Mouse (Mus musculus) midbrain, embryonic 10.5 days (tissue): ENCODE data around the gene 6030452D12Rik. TPM values are rescaled to one million over a fixed set of nuclear protein-coding genes. Genes with fewer than 3 reads are reported as not detected.

ENCODE experiments used
- DNase-seq: peaks from one replicate; pipeline ENCODE4 v3.0.0-alpha.2; 2017; ENCODE audit warnings: low spot score
- H3K27ac ChIP-seq: fragments of 300-500 bp; sonication (generic); replicated peaks from 2 replicates; pipeline ENCODE4 v1.5.1; 2016; ENCODE audit warnings: mild to moderate bottlenecking
- H3K27me3 ChIP-seq: fragments of 300-500 bp; sonication (generic); 2 replicates; pipeline ENCODE4 v1.6.1; 2016; ENCODE audit warnings: low read depth, mild to moderate bottlenecking; ENCODE audit not compliant: poor library complexity, severe bottlenecking
- H3K36me3 ChIP-seq: fragments of 300-500 bp; sonication (generic); 2 replicates; pipeline ENCODE4 v1.6.1; 2016; ENCODE audit warnings: mild to moderate bottlenecking, moderate library complexity
- H3K4me1 ChIP-seq: fragments of 300-500 bp; sonication (generic); 2 replicates; pipeline ENCODE4 v1.6.1; 2016
- H3K4me3 ChIP-seq: fragments of 300-500 bp; sonication (generic); 2 replicates; pipeline ENCODE4 v1.5.1; 2016; ENCODE audit warnings: mild to moderate bottlenecking, moderate library complexity
- H3K9me3 ChIP-seq: fragments of 300-500 bp; sonication (generic); replicated peaks from 2 replicates; pipeline ENCODE4 v1.6.1; 2016; ENCODE audit warnings: mild to moderate bottlenecking
- WGBS: fragments of 180-500 bp; shearing (Covaris S2); methylation state at CpG from one replicate; pipeline ENCODE4 v1.1.7; 2016; 5-methylcytosine and 5-hydroxymethylcytosine counted together
- polyA plus RNA-seq: library from polyadenylated mRNA; unstranded; fragments of >200 nt; fragmentation: Nextera tagmentation; extraction: Ambion mirVana; gene quantifications from 2 replicates; pipeline ENCODE4 v1.2.1, GENCODE M21; 2016

The 6030452D12Rik gene
- polyA plus RNA-seq, 1 experiment from 2014 or later, result not detected

DNA sequence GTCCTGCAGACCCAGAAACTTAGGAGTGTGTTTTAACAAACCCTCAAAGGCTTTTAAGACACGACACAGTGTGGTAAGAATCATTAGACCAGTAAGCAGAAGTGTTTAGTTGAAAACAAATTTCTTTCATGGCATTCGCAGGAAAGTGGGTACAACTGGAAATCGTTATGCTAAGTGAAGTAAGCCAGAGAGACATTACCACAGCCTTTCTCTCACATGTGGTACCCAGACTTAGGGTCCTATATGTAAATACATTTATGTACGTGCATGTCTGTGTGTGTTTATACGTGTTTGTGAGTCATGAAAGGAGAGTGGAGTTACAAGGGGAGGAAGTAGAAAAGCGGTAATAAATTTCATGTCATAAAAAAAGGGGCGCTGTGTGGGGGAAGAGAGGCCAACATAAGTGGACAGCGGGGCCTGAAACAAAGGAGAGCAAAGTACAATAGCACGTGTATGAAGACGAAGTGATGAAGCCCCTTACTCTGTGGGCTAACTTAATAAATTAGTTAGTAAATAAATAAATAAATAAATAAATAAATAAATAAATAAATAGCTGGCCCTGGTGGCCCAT lies 48.1 kb downstream of the 6030452D12Rik start:
- WGBS, result 91% methylated on average over 10 of the region's 10 CpGs
- DNase-seq, result no peak
- no peaks in the 10 kb centered on the region for H3K4me1 ChIP-seq
- H3K4me3 ChIP-seq, result no peak overlapping the region
- H3K36me3 ChIP-seq, result no peaks in the 10 kb centered on the region
- no peak overlapping the region for H3K27ac ChIP-seq
- H3K9me3 ChIP-seq, result no peaks in the 10 kb centered on the region
- no peaks in the 10 kb centered on the region for H3K27me3 ChIP-seq

- no peak for DNase-seq
- Histone ChIP-seq H3K9me3 (0 out of 2 replicates have a peak, but pooled peaks cover 4% of the 10 kb centered on the region), H3K27me3 (no peaks in the 10 kb centered on the region), H3K4me3 (no peak overlapping the region), H3K36me3 (no peaks in the 10 kb centered on the region), H3K4me1 (no peaks in the 10 kb centered on the region), H3K27ac (no peak overlapping the region)
- 93% methylated on average over 1 of the region's 1 CpGs for WGBS
These were observed 50.6 kb downstream of the 6030452D12Rik start for GRCm38 (mm10) chr8:106550906-106551305.

DNA sequence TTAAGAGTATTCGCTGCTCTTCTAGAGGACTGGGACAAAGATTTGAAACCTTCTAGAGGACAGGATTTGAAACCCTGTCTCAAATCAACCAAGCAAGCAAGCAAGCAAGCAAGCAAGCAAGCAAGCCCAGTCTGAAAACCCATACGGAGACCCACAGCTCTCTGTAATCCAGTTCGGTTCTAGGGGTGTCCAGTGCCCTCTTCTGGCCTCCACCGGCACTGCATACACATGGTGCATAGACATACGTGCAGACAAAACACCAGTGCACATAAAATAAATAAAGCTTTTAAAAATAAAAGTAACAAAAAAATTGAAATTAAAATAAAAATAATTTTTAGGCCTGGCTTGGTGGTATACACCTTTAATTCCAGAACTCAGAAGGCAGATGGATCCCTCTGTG lies 53.7 kb downstream of the 6030452D12Rik start:
- H3K36me3 ChIP-seq, result no peaks in the 10 kb centered on the region
- no peaks in the 10 kb centered on the region for H3K27me3 ChIP-seq
- WGBS, result 96% methylated on average over 5 of the region's 5 CpGs
- no peak for DNase-seq
- no peaks in the 10 kb centered on the region for H3K4me1 ChIP-seq
- no peak overlapping the region for H3K27ac ChIP-seq
- peaks cover 13% of the 10 kb centered on the region; the same call in 1 of the 2 replicates for H3K9me3 ChIP-seq
- H3K4me3 ChIP-seq, result no peak overlapping the region

- Histone ChIP-seq H3K4me1 (peaks cover 4% of the 10 kb centered on the region), H3K27me3 (peaks cover 10% of the 10 kb centered on the region; the same call in 1 of the 2 replicates), H3K27ac (no peak overlapping the region), H3K9me3 (peaks cover 13% of the 10 kb centered on the region; the same call in 1 of the 2 replicates), H3K4me3 (no peak overlapping the region), H3K36me3 (no peaks in the 10 kb centered on the region)
- 80% methylated on average over 6 of the region's 7 CpGs for WGBS
- no peak for DNase-seq
These were observed 55.8 kb downstream of the 6030452D12Rik start for GRCm38 (mm10) chr8:106556068-106556645.

Other genes with a start within 250 kb of the 6030452D12Rik start
- 10.4 and 17.3 TPM in 2 replicates for gene Smpd3, start 162.5 kb upstream of the 6030452D12Rik start, polyA plus RNA-seq
- 27.2 and 28.2 TPM in 2 replicates for gene Zfp90, start 85.2 kb upstream of the 6030452D12Rik start, polyA plus RNA-seq
- gene Cdh3, start 10.4 kb downstream of the 6030452D12Rik start, polyA plus RNA-seq, result 2.4 and 3.6 TPM in 2 replicates
- 5.7 and 7.1 TPM in 2 replicates for gene Gm10073, start 72.9 kb downstream of the 6030452D12Rik start, polyA plus RNA-seq
- gene Cdh1, start 102.8 kb downstream of the 6030452D12Rik start, polyA plus RNA-seq, result 8.2 and 8.7 TPM in 2 replicates
- gene Tango6, start 182.5 kb downstream of the 6030452D12Rik start, polyA plus RNA-seq, result 13.8 and 14.2 TPM in 2 replicates